ENCODE assay signal across 14 mouse cellular contexts in genomic region chr7:124855056-124855455, GRCm38 (mm10).
DNase-seq lines count a peak whose midpoint lies in the region; ATAC-seq lines count a peak whose summit lies in the region.
"Had no signal": no experiment of that assay in that cellular context is flagged by ENCODE, and none has a peak within 500 bp of the region (broad histone marks: within the 10 kb centered on the region; RNA-seq: fewer than 3 reads in every experiment).

No protein-coding gene starts in this region.

- 68% methylated on average over 5 of the region's 5 CpGs for WGBS in liver, embryonic 12.5 days (ENCODE audit: insufficient replicate concordance)
- WGBS in midbrain, embryonic 15.5 days = 90% methylated on average over 5 of the region's 5 CpGs
- WGBS in heart, embryonic 12.5 days = 72% methylated on average over 5 of the region's 5 CpGs

- no peak overlapping the region for H3K9ac ChIP-seq in liver, embryonic 12.5 days
- H3K9ac ChIP-seq in midbrain, embryonic 15.5 days = no peak overlapping the region
- no peak overlapping the region for H3K9ac ChIP-seq in heart, embryonic 12.5 days
- H3K9ac ChIP-seq: heart, embryonic 15.5 days had no signal

- H3K9me3 ChIP-seq in liver, embryonic 12.5 days (replicated peaks) = no peaks in the 10 kb centered on the region
- no peaks in the 10 kb centered on the region for H3K9me3 ChIP-seq in midbrain, embryonic 15.5 days
- no peaks in the 10 kb centered on the region for H3K9me3 ChIP-seq in heart, embryonic 12.5 days (replicated peaks)
- H3K9me3 ChIP-seq: heart, embryonic 15.5 days; midbrain, embryonic 10.5 days had no signal

- H3K27me3 ChIP-seq in liver, embryonic 12.5 days (replicated peaks) = no peaks in the 10 kb centered on the region
- H3K27me3 ChIP-seq in midbrain, embryonic 15.5 days (replicated peaks) = no peaks in the 10 kb centered on the region
- H3K27me3 ChIP-seq in heart, embryonic 12.5 days (replicated peaks) = no peaks in the 10 kb centered on the region
- H3K27me3 ChIP-seq: heart, embryonic 15.5 days had no signal

- ATAC-seq in cerebellum, adult (ENCODE audit: insufficient number of reproducible peaks, low FRiP score, low TSS enrichment) = no peak
- ATAC-seq in liver, embryonic 12.5 days = no peak
- ATAC-seq in midbrain, embryonic 15.5 days (replicated peaks) = no peak
- no peak for ATAC-seq in heart, embryonic 12.5 days (ENCODE audit: insufficient number of reproducible peaks, low FRiP score)
- ATAC-seq: inflammation-experienced regulatory T-cells, adult 6 months had no signal

- H3K4me3 ChIP-seq in liver, embryonic 12.5 days = no peak overlapping the region
- no peak overlapping the region for H3K4me3 ChIP-seq in midbrain, embryonic 15.5 days
- no peak overlapping the region for H3K4me3 ChIP-seq in heart, embryonic 12.5 days
- H3K4me3 ChIP-seq: heart, embryonic 15.5 days; midbrain, embryonic 10.5 days had no signal

- H3K4me2 ChIP-seq in liver, embryonic 12.5 days = no peak overlapping the region
- no peak overlapping the region for H3K4me2 ChIP-seq in midbrain, embryonic 15.5 days
- H3K4me2 ChIP-seq in heart, embryonic 12.5 days = no peak overlapping the region
- H3K4me2 ChIP-seq: heart, embryonic 15.5 days; liver, embryonic 11.5 days had no signal

- no peak overlapping the region for H3K27ac ChIP-seq in liver, embryonic 12.5 days
- no peak overlapping the region for H3K27ac ChIP-seq in midbrain, embryonic 15.5 days
- no peak overlapping the region for H3K27ac ChIP-seq in heart, embryonic 12.5 days (ENCODE audit: poor library complexity, severe bottlenecking)
- H3K27ac ChIP-seq: heart, embryonic 15.5 days; midbrain, embryonic 10.5 days had no signal

- peak; percentile 12 to 20 for DNase-seq in cerebellum, adult 18-20 months
- DNase-seq in brain, adult 2 months (ENCODE audit: low read depth, low spot score) = peak; percentile 85
- DNase-seq in frontal cortex, postnatal 14 days (ENCODE audit: low spot score in 2 of 2) = peak; percentile 20 to 23
- peak; percentile 25 to 65 for DNase-seq in left cerebral cortex, adult 9 months (ENCODE audit: low spot score in 2 of 2)
- DNase-seq: adrenal gland, adult 2 months had no signal

- H3K36me3 ChIP-seq in liver, embryonic 12.5 days = no peaks in the 10 kb centered on the region
- no peaks in the 10 kb centered on the region for H3K36me3 ChIP-seq in midbrain, embryonic 15.5 days (replicated peaks)
- no peaks in the 10 kb centered on the region for H3K36me3 ChIP-seq in heart, embryonic 12.5 days
- H3K36me3 ChIP-seq: G1E; heart, embryonic 15.5 days; midbrain, embryonic 10.5 days had no signal

- H3K4me1 ChIP-seq in liver, embryonic 12.5 days = no peaks in the 10 kb centered on the region
- H3K4me1 ChIP-seq in midbrain, embryonic 15.5 days = no peaks in the 10 kb centered on the region
- no peaks in the 10 kb centered on the region for H3K4me1 ChIP-seq in heart, embryonic 12.5 days (replicated peaks)
- H3K4me1 ChIP-seq: heart, embryonic 15.5 days; midbrain, embryonic 10.5 days had no signal

Comparison
In these comparisons a context has a peak if more than half of its experiments do, and no peak if none do; other contexts are left out.
1. DNase-seq: peak in every context shown above with its lines; median percentile 85 in brain, adult 2 months; 45 in left cerebral cortex, adult 9 months; 22 in frontal cortex, postnatal 14 days; 16 in cerebellum, adult 18-20 months.